Mouse (Mus musculus): ENCODE results near the gene Piezo1. TPM values are rescaled to one million over a fixed set of nuclear protein-coding genes. Genes with fewer than 3 reads are reported as not detected.
A peak's percentile ranks its signal among the peaks of the same experiment; 100 is the strongest.

Piezo1 gene
- polyA plus RNA-seq, 1 experiment from 2014 or later, result 2.1 TPM

- peaks cover 10% of the 10 kb centered on the region; the same call in 1 of the 2 replicates for H3K27me3 ChIP-seq
- no peaks in the 10 kb centered on the region for H3K4me1 ChIP-seq
- no peak overlapping the region for H3K27ac ChIP-seq (replicated peaks)
- H3K4me2 ChIP-seq (replicated peaks), result no peak overlapping the region
- WGBS, result 89% methylated on average over 6 of the region's 6 CpGs
- H3K4me3 ChIP-seq, result no peak overlapping the region
- no peaks in the 10 kb centered on the region for H3K36me3 ChIP-seq
- no peak for ATAC-seq (replicated peaks)
- no peak overlapping the region for H3K9ac ChIP-seq (replicated peaks)
- no peaks in the 10 kb centered on the region for H3K9me3 ChIP-seq
Observed at GRCm38 (mm10) chr8:122454409-122454808, 96.7 kb downstream of the Piezo1 start.

GRCm38 (mm10) chr8:122452154-122452553 is 99.0 kb downstream of the Piezo1 start:
- H3K36me3 ChIP-seq, result no peaks in the 10 kb centered on the region
- H3K9ac ChIP-seq (replicated peaks), result no peak overlapping the region
- H3K9me3 ChIP-seq, result no peaks in the 10 kb centered on the region
- no peak for ATAC-seq (replicated peaks)
- 89% methylated on average over 10 of the region's 10 CpGs for WGBS
- no peak overlapping the region for H3K4me2 ChIP-seq (replicated peaks)
- no peak overlapping the region for H3K27ac ChIP-seq (replicated peaks)
- no peaks in the 10 kb centered on the region for H3K27me3 ChIP-seq
- no peaks in the 10 kb centered on the region for H3K4me1 ChIP-seq
- no peak overlapping the region for H3K4me3 ChIP-seq

GRCm38 (mm10) chr8:122451161-122451703 is 99.9 kb downstream of the Piezo1 start:
- ATAC-seq (replicated peaks), result no peak
- no peak overlapping the region for H3K4me2 ChIP-seq (replicated peaks)
- no peaks in the 10 kb centered on the region for H3K9me3 ChIP-seq
- no peak overlapping the region for H3K27ac ChIP-seq (replicated peaks)
- WGBS, result 82% methylated on average over 7 of the region's 7 CpGs
- no peaks in the 10 kb centered on the region for H3K27me3 ChIP-seq
- H3K36me3 ChIP-seq, result no peaks in the 10 kb centered on the region
- no peaks in the 10 kb centered on the region for H3K4me1 ChIP-seq
- no peak overlapping the region for H3K4me3 ChIP-seq
- no peak overlapping the region for H3K9ac ChIP-seq (replicated peaks)

GRCm38 (mm10) chr8:122445203-122445602 is 105.9 kb downstream of the Piezo1 start:
- peak overlapping the region; percentile 60; the same call in 1 of the 2 replicates for H3K4me2 ChIP-seq (replicated peaks)
- H3K27ac ChIP-seq (replicated peaks), result peak overlapping the region; percentile 98
- no peaks in the 10 kb centered on the region for H3K36me3 ChIP-seq
- no peak for ATAC-seq (replicated peaks)
- 70% methylated on average over 3 of the region's 3 CpGs for WGBS
- peak overlapping the region; percentile 64; the same call in 1 of the 2 replicates for H3K4me3 ChIP-seq
- H3K9me3 ChIP-seq, result no peaks in the 10 kb centered on the region
- no peaks in the 10 kb centered on the region for H3K27me3 ChIP-seq
- H3K4me1 ChIP-seq, result peaks cover 28% of the 10 kb centered on the region
- no peak overlapping the region for H3K9ac ChIP-seq (replicated peaks)

GRCm38 (mm10) chr8:122444058-122444748 is 106.9 kb downstream of the Piezo1 start:
- peaks cover 28% of the 10 kb centered on the region for H3K4me1 ChIP-seq
- peak overlapping the region; percentile 98 for H3K27ac ChIP-seq (replicated peaks)
- H3K4me2 ChIP-seq (replicated peaks), result peak overlapping the region; percentile 60
- peak; percentile 66 for ATAC-seq (replicated peaks)
- no peaks in the 10 kb centered on the region for H3K27me3 ChIP-seq
- peak overlapping the region; percentile 84 for H3K9ac ChIP-seq (replicated peaks)
- 2% methylated on average over 19 of the region's 19 CpGs for WGBS
- peak overlapping the region; percentile 64 for H3K4me3 ChIP-seq
- peaks cover 2% of the 10 kb centered on the region; the same call in 1 of the 2 replicates for H3K36me3 ChIP-seq
- H3K9me3 ChIP-seq, result no peaks in the 10 kb centered on the region

- H3K27ac ChIP-seq (replicated peaks), result peak within 1 kb of the TSS; percentile 98
- H3K4me2 ChIP-seq (replicated peaks), result peak within 1 kb of the TSS; percentile 86
- peaks cover 4% of the 10 kb centered on the region; the same call in 1 of the 2 replicates for H3K36me3 ChIP-seq
- no peaks in the 10 kb centered on the region for H3K27me3 ChIP-seq
- H3K9ac ChIP-seq (replicated peaks), result peak within 1 kb of the TSS; percentile 84
- WGBS, result under 1% methylated on average over 47 of the region's 47 CpGs
- H3K9me3 ChIP-seq, result no peaks in the 10 kb centered on the region
- peak; percentile 99 for ATAC-seq (replicated peaks)
- H3K4me1 ChIP-seq, result peaks cover 28% of the 10 kb centered on the region
- peak within 1 kb of the TSS; percentile 64 for H3K4me3 ChIP-seq
Observed at GRCm38 (mm10) chr8:122443262-122444006, 107.7 kb downstream of the Piezo1 start, which contains the start of gene Mvd. Mvd (minus strand) TSS chr8:122443422.

- under 1% methylated on average over 12 of the region's 12 CpGs for WGBS
- Histone ChIP-seq H3K9me3 (no peaks in the 10 kb centered on the region), H3K4me1 (peaks cover 28% of the 10 kb centered on the region), H3K36me3 (peaks cover 7% of the 10 kb centered on the region; the same call in 1 of the 2 replicates), H3K9ac (replicated peaks) (peak overlapping the region; percentile 69), H3K4me3 (peak overlapping the region; percentile 64), H3K27ac (replicated peaks) (peak overlapping the region; percentile 82), H3K4me2 (replicated peaks) (peak overlapping the region; percentile 86), H3K27me3 (no peaks in the 10 kb centered on the region)
- ATAC-seq (replicated peaks), result no peak
Observed at GRCm38 (mm10) chr8:122442781-122443180, 108.3 kb downstream of the Piezo1 start.

GRCm38 (mm10) chr8:122442356-122442755 is 108.8 kb downstream of the Piezo1 start:
- Histone ChIP-seq H3K36me3 (peaks cover 7% of the 10 kb centered on the region; the same call in 1 of the 2 replicates), H3K4me2 (replicated peaks) (peak overlapping the region; percentile 86), H3K27me3 (no peaks in the 10 kb centered on the region), H3K9me3 (no peaks in the 10 kb centered on the region), H3K9ac (replicated peaks) (peak overlapping the region; percentile 69), H3K27ac (replicated peaks) (no peak overlapping the region), H3K4me3 (peak overlapping the region; percentile 64), H3K4me1 (peaks cover 28% of the 10 kb centered on the region)
- ATAC-seq (replicated peaks), result no peak
- 16% methylated on average over 7 of the region's 7 CpGs for WGBS

- H3K27ac ChIP-seq (replicated peaks), result no peak overlapping the region
- H3K9me3 ChIP-seq, result no peaks in the 10 kb centered on the region
- H3K9ac ChIP-seq (replicated peaks), result no peak overlapping the region
- H3K4me1 ChIP-seq, result peaks cover 28% of the 10 kb centered on the region
- no peak for ATAC-seq (replicated peaks)
- H3K27me3 ChIP-seq, result no peaks in the 10 kb centered on the region
- no peak overlapping the region for H3K4me2 ChIP-seq (replicated peaks)
- WGBS, result 100% methylated on average over 1 of the region's 1 CpGs
- no peak overlapping the region for H3K4me3 ChIP-seq
- peaks cover 18% of the 10 kb centered on the region for H3K36me3 ChIP-seq
Observed at GRCm38 (mm10) chr8:122441326-122441725, 109.8 kb downstream of the Piezo1 start.

GRCm38 (mm10) chr8:122439336-122439735 is 111.8 kb downstream of the Piezo1 start:
- Histone ChIP-seq H3K9me3 (no peaks in the 10 kb centered on the region), H3K27ac (replicated peaks) (no peak overlapping the region), H3K9ac (replicated peaks) (no peak overlapping the region), H3K4me1 (peaks cover 12% of the 10 kb centered on the region), H3K36me3 (peaks cover 33% of the 10 kb centered on the region), H3K4me3 (no peak overlapping the region), H3K27me3 (no peaks in the 10 kb centered on the region), H3K4me2 (replicated peaks) (no peak overlapping the region)
- 89% methylated on average over 16 of the region's 16 CpGs for WGBS
- no peak for ATAC-seq (replicated peaks)

- H3K36me3 ChIP-seq, result peaks cover 38% of the 10 kb centered on the region
Observed at GRCm38 (mm10) chr8:122437708-122438331, 113.3 kb downstream of the Piezo1 start.

More at GRCm38 (mm10) chr8:122437708-122438331, 113.3 kb downstream of the Piezo1 start:
- WGBS, result 92% methylated on average over 13 of the region's 13 CpGs
- Histone ChIP-seq H3K27ac (replicated peaks) (no peak overlapping the region), H3K9me3 (no peaks in the 10 kb centered on the region), H3K4me3 (no peak overlapping the region), H3K4me2 (replicated peaks) (no peak overlapping the region), H3K9ac (replicated peaks) (no peak overlapping the region), H3K4me1 (peaks cover 13% of the 10 kb centered on the region), H3K27me3 (no peaks in the 10 kb centered on the region)
- ATAC-seq (replicated peaks), result no peak
